Mouse (Mus musculus) CH12.LX (cell line): ENCODE data around the gene Cmtm8. TPM values are rescaled to one million over a fixed set of nuclear protein-coding genes. Genes with fewer than 3 reads are reported as not detected.

Experiments
- DNase-seq: peaks from one replicate; pipeline ENCODE4 v3.0.0-alpha.2; 2013; ENCODE audit errors: extremely low read depth
- H3K27ac ChIP-seq: 2 replicates; pipeline ENCODE4 v1.5.1; 2012; ENCODE audit warnings: low read depth, mild to moderate bottlenecking, control low read depth, moderate library complexity; ENCODE audit not compliant: insufficient read depth
- H3K27me3 ChIP-seq: replicated peaks from 2 replicates; pipeline ENCODE3; 2012; ENCODE audit warnings: inconsistent platforms
- H3K36me3 ChIP-seq, 2 experiments: replicated peaks in 1 of 2; 2 replicates each; pipeline versions ENCODE3 to v1.6.1; 2012; ENCODE audit warnings: inconsistent platforms in 1 of 2, low read length in 1 of 2, mild to moderate bottlenecking in 1 of 2, mixed read lengths in 1 of 2, moderate library complexity in 1 of 2; ENCODE audit not compliant: control insufficient read depth in 1 of 2, insufficient read depth in 1 of 2
- H3K4me1 ChIP-seq, 2 experiments: 2 replicates each; pipeline ENCODE4 v1.6.1; 2012; ENCODE audit warnings: inconsistent platforms in 1 of 2, moderate library complexity in 1 of 2; ENCODE audit not compliant: insufficient read depth in 2 of 2, control insufficient read depth in 1 of 2
- H3K4me2 ChIP-seq: 2 replicates; pipeline ENCODE4 v1.6.1; 2012; ENCODE audit warnings: low read depth, mild to moderate bottlenecking, control low read depth; ENCODE audit not compliant: poor library complexity, insufficient read depth, severe bottlenecking
- H3K4me3 ChIP-seq, 3 experiments: fragments of 150-350 bp in 1 of 3; sonication (generic) in 1 of 3; replicated peaks in 1 of 3; 2 replicates each; pipeline versions ENCODE3 to v1.5.1; 2011 to 2012; ENCODE audit warnings: low read depth in 2 of 3, low read length in 2 of 3, mild to moderate bottlenecking in 2 of 3, moderate library complexity in 2 of 3, control low read depth in 1 of 3, improper control_type of control experiment in 1 of 3, inconsistent platforms in 1 of 3, mixed read lengths in 1 of 3; ENCODE audit not compliant: poor library complexity in 1 of 3
- H3K79me2 ChIP-seq: replicated peaks from 2 replicates; pipeline ENCODE4 v1.6.1; 2012; ENCODE audit warnings: mild to moderate bottlenecking, moderate library complexity; ENCODE audit not compliant: control insufficient read depth, poor library complexity, insufficient read depth, severe bottlenecking; ENCODE audit errors: extremely low read depth
- H3K9ac ChIP-seq: 2 replicates; pipeline ENCODE4 v1.6.1; 2012; ENCODE audit warnings: low read depth, mild to moderate bottlenecking, control low read depth, moderate library complexity; ENCODE audit not compliant: insufficient read depth
- H3K9me3 ChIP-seq: replicated peaks from 2 replicates; pipeline ENCODE3; 2012; ENCODE audit warnings: low read length, inconsistent platforms, mixed read lengths
- CHD2 ChIP-seq: IDR thresholded peaks from 2 replicates; pipeline ENCODE4 v1.6.1; 2011; ENCODE audit warnings: low read length, improper control_type of control experiment
- CTCF ChIP-seq, 2 experiments: IDR thresholded peaks in 1 of 2; conservative IDR thresholded peaks in 1 of 2; 2 replicates each; pipeline ENCODE4 v1.5.1; 2011 to 2012; ENCODE audit warnings: low read depth in 2 of 2, low read length in 2 of 2, improper control_type of control experiment in 1 of 2, inconsistent platforms in 1 of 2, mild to moderate bottlenecking in 1 of 2, moderate library complexity in 1 of 2
- ELF1 ChIP-seq: IDR thresholded peaks from 2 replicates; pipeline ENCODE4 v1.6.1; 2014; ENCODE audit warnings: low read depth, mild to moderate bottlenecking, inconsistent platforms, low read length, improper control_type of control experiment
- EP300 ChIP-seq: IDR thresholded peaks from 2 replicates; pipeline ENCODE4 v1.6.1; 2011; ENCODE audit warnings: low read length, improper control_type of control experiment
- ETS1 ChIP-seq: conservative IDR thresholded peaks from 2 replicates; pipeline ENCODE4 v1.6.1; 2012; ENCODE audit warnings: low read depth, mild to moderate bottlenecking, inconsistent platforms, low read length, improper control_type of control experiment, moderate library complexity
- GABPA ChIP-seq: IDR thresholded peaks from 2 replicates; pipeline ENCODE4 v1.6.1; 2012; ENCODE audit warnings: low read depth, low read length, improper control_type of control experiment, inconsistent platforms; ENCODE audit not compliant: insufficient replicate concordance
- HCFC1 ChIP-seq: IDR thresholded peaks from 2 replicates; pipeline ENCODE4 v1.6.1; 2012; ENCODE audit warnings: low read depth, mild to moderate bottlenecking, inconsistent platforms, low read length, improper control_type of control experiment
- IRF4 ChIP-seq: IDR thresholded peaks from 2 replicates; pipeline ENCODE4 v1.6.1; 2014; ENCODE audit warnings: low read depth, mild to moderate bottlenecking, inconsistent platforms, low read length, improper control_type of control experiment
- JUN ChIP-seq: IDR thresholded peaks from 2 replicates; pipeline ENCODE4 v1.6.1; 2011; ENCODE audit warnings: low read depth, mild to moderate bottlenecking, low read length, improper control_type of control experiment, moderate library complexity; ENCODE audit not compliant: insufficient read depth
- JUND ChIP-seq: conservative IDR thresholded peaks from 2 replicates; pipeline ENCODE4 v1.6.1; 2011; ENCODE audit warnings: low read depth, low read length, improper control_type of control experiment
- KAT2A ChIP-seq: IDR thresholded peaks from 2 replicates; pipeline ENCODE4 v1.6.1; 2012; ENCODE audit warnings: low read length, improper control_type of control experiment, inconsistent platforms; ENCODE audit not compliant: insufficient replicate concordance
- MAFK ChIP-seq: IDR thresholded peaks from 2 replicates; pipeline ENCODE4 v1.6.1; 2011; ENCODE audit warnings: low read length, improper control_type of control experiment; ENCODE audit not compliant: insufficient replicate concordance
- MAX ChIP-seq: IDR thresholded peaks from 2 replicates; pipeline ENCODE4 v1.6.1; 2011; ENCODE audit warnings: low read length, improper control_type of control experiment
- MAZ ChIP-seq: IDR thresholded peaks from 2 replicates; pipeline ENCODE4 v1.6.1; 2012; ENCODE audit warnings: low read depth, mild to moderate bottlenecking, inconsistent platforms, low read length, improper control_type of control experiment, moderate library complexity
- MEF2A ChIP-seq: IDR thresholded peaks from 2 replicates; pipeline ENCODE4 v1.6.1; 2014; ENCODE audit warnings: low read depth, mild to moderate bottlenecking, inconsistent platforms, low read length, improper control_type of control experiment, borderline replicate concordance
- MXI1 ChIP-seq: IDR thresholded peaks from 2 replicates; pipeline ENCODE4 v1.6.1; 2011; ENCODE audit warnings: mild to moderate bottlenecking, low read depth, low read length, improper control_type of control experiment
- NRF1 ChIP-seq: IDR thresholded peaks from 2 replicates; pipeline ENCODE4 v1.6.1; 2014; ENCODE audit warnings: low read depth, mild to moderate bottlenecking, inconsistent platforms, low read length, improper control_type of control experiment, moderate library complexity
- PAX5 ChIP-seq: IDR thresholded peaks from 2 replicates; pipeline ENCODE4 v1.6.1; 2012; ENCODE audit warnings: low read length, inconsistent platforms, mixed read lengths
- POLR2A ChIP-seq: IDR thresholded peaks from 2 replicates; pipeline ENCODE4 v1.6.1; 2011; ENCODE audit warnings: low read depth, mild to moderate bottlenecking, improper control_type of control experiment, low read length
- POLR2AphosphoS2 ChIP-seq: IDR thresholded peaks from 2 replicates; pipeline ENCODE4 v1.6.1; 2011; ENCODE audit warnings: low read depth, low read length, improper control_type of control experiment
- RCOR1 ChIP-seq: conservative IDR thresholded peaks from 2 replicates; pipeline ENCODE4 v1.6.1; 2012; ENCODE audit warnings: low read depth, mild to moderate bottlenecking, inconsistent platforms, low read length, improper control_type of control experiment
- SIN3A ChIP-seq: IDR thresholded peaks from 2 replicates; pipeline ENCODE4 v1.6.1; 2012; ENCODE audit warnings: low read length, improper control_type of control experiment, inconsistent platforms
- SMC3 ChIP-seq: IDR thresholded peaks from 2 replicates; pipeline ENCODE4 v1.6.1; 2011; ENCODE audit warnings: low read depth, low read length, improper control_type of control experiment
- UBTF ChIP-seq: IDR thresholded peaks from 2 replicates; pipeline ENCODE4 v1.6.1; 2012; ENCODE audit warnings: low read depth, mild to moderate bottlenecking, inconsistent platforms, low read length, improper control_type of control experiment, moderate library complexity
- USF1 ChIP-seq: IDR thresholded peaks from 2 replicates; pipeline ENCODE4 v1.6.1; 2014; ENCODE audit warnings: low read depth, mild to moderate bottlenecking, inconsistent platforms, low read length, improper control_type of control experiment
- ZKSCAN1 ChIP-seq: IDR thresholded peaks from 2 replicates; pipeline ENCODE4 v1.6.1; 2012; ENCODE audit warnings: low read depth, inconsistent platforms, low read length, improper control_type of control experiment, borderline replicate concordance
- dilution Hi-C: fragments of 300-500 bp; cut with MboI; formaldehyde crosslinking; loops from 2 replicates; pipeline ENCODE4 v1.14.3; 2020; ENCODE audit warnings: low sequenced_read_pairs; ENCODE audit not compliant: extremely low pct_unique_long_range_greater_than_20kb, extremely low pct_ligation_motif_present
- in situ Hi-C: fragments of 300-500 bp; cut with MboI; formaldehyde crosslinking; loops from 3 replicates; pipeline ENCODE4 v1.14.3; 2019; ENCODE audit warnings: low sequenced_read_pairs, low pct_ligation_motif_present, low pct_unique_long_range_greater_than_20kb, mixed read lengths
- polyA plus RNA-seq: library from polyadenylated mRNA; unstranded; fragments of >175 nt; gene quantifications from 2 replicates; pipeline ENCODE4 v1.2.1, GENCODE M21; 2012; ENCODE audit warnings: low read depth; ENCODE audit not compliant: insufficient read length
- total RNA-seq, 2 experiments: library from RNA; depleted of rRNA; stranded (reverse); fragments of 300-350 nt in 1 of 2; fragments of >200 nt in 1 of 2; gene quantifications; 2 replicates each; pipeline ENCODE4 v1.2.3; 2012 to 2014

Cmtm8 gene
- total and polyA plus RNA-seq, 3 experiments: 1.6 to 4.1 (median 2.7) TPM

DNA sequence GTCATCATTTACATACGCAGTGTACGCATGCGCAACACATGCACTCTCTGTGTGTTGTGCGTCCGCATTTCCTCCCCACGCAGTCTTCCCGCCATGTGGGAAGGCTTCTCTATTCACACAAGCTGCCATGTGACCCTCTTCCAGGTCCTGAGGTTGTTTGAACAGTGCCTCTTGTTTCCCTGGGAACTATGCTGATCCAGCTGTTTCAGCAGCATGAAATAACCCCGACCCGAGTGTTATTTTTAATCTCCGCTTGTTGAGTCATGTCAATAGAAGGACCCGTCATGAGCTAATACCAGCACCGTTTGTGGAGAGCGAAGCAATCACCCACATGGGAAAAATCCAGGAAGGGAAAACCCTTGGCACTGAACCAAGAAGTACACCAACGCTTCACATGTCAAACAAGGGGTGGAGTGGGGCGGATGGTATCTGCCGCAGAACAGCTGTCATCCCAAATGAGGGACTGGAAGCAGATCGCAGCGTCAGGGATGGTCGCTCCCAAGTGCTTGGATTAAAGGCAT is 38.7 kb downstream of the Cmtm8 start:
- Histone ChIP-seq H3K9ac (no peak overlapping the region), H3K27ac (no peak overlapping the region), H3K4me1 (peaks cover 4 to 13% of the 10 kb centered on the region in 2 experiments; a peak in 3 of 4 replicates), H3K79me2 (no peaks in the 10 kb centered on the region), H3K9me3 (peaks cover 3% of the 10 kb centered on the region), H3K27me3 (no peaks in the 10 kb centered on the region), H3K36me3 (no peaks in the 10 kb centered on the region), H3K4me2 (no peak overlapping the region), H3K4me3 (no peak overlapping the region)
- in situ Hi-C loops (no loop called here), dilution Hi-C loops (no loop called here)
- no peak for DNase-seq
- TF ChIP-seq ELF1 (no peak), MAFK (no peak), IRF4 (no peak), USF1 (no peak), MEF2A (no peak), SMC3 (no peak), MXI1 (no peak), PAX5 (no peak), RCOR1 (no peak), SIN3A (no peak), JUND (no peak)

DNA sequence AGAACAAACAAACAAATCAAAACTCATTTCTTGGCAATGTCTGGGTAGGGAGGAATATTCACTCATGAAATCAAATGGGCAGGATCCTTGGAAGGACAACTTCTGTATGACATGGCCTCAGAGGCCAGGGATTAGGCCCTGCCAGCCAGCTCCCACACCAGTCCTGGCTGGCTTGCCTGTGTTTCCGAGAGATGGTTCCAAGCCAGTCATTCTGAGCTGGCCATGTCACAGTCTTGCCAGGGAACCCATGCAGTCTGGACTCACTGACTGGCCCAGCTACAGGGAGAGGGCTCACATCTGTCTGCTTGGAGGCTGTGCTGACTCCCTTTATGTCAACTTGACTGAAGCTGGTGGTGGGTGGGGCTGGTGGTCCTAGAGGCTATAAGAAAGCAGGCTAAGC is 41.8 kb downstream of the Cmtm8 start:
- Histone ChIP-seq H3K4me2 (no peak overlapping the region), H3K9ac (no peak overlapping the region), H3K27me3 (no peaks in the 10 kb centered on the region), H3K36me3 (no peaks in the 10 kb centered on the region), H3K4me1 (peaks cover 0 to 4% of the 10 kb centered on the region in 2 experiments; a peak in 1 of 4 replicates), H3K79me2 (no peaks in the 10 kb centered on the region), H3K9me3 (peaks cover 3% of the 10 kb centered on the region), H3K27ac (no peak overlapping the region), H3K4me3 (no peak overlapping the region)
- DNase-seq: no peak
- no peak for TF ChIP-seq JUND
- TF ChIP-seq HCFC1: no peak
- TF ChIP-seq MAZ: no peak
- no peak for TF ChIP-seq USF1
- no peak for TF ChIP-seq RCOR1
- TF ChIP-seq IRF4: no peak
- TF ChIP-seq EP300: no peak
- no peak for TF ChIP-seq MXI1
- no peak for TF ChIP-seq GABPA
- no peak for TF ChIP-seq KAT2A
- no peak for TF ChIP-seq ETS1
- no peak for TF ChIP-seq CTCF (conservative IDR thresholded peaks at IDR 0.05 in 1 of 2, IDR thresholded peaks at IDR 0.05 in 1 of 2; ENCODE audit: low read depth in 2 of 2, low read length in 2 of 2)
- TF ChIP-seq ZKSCAN1: no peak
- no peak for TF ChIP-seq POLR2AphosphoS2
- no peak for TF ChIP-seq POLR2A
- TF ChIP-seq MAX: no peak
- no peak for TF ChIP-seq JUN
- TF ChIP-seq CHD2: no peak
- TF ChIP-seq UBTF: no peak
- no peak for TF ChIP-seq NRF1
- dilution Hi-C loops (no loop called here), in situ Hi-C loops (no loop called here)
